Mouse (Mus musculus) cortical plate, adult 2 months (tissue): ENCODE measurements around the gene Zfp800. TPM values are rescaled to one million over a fixed set of nuclear protein-coding genes. Genes with fewer than 3 reads are reported as not detected.

Experiments
- H3K27ac ChIP-seq: fragments of 200-500 bp; 2 replicates; pipeline ENCODE4 v1.5.1; 2012; ENCODE audit warnings: low read length, control low read depth, inconsistent platforms; ENCODE audit not compliant: insufficient read depth
- H3K4me1 ChIP-seq: fragments of 200-500 bp; 2 replicates; pipeline ENCODE4 v1.6.1; 2011; ENCODE audit warnings: low read length; ENCODE audit not compliant: control insufficient read depth, insufficient read depth
- H3K4me3 ChIP-seq: fragments of 200-500 bp; 2 replicates; pipeline ENCODE4 v1.5.1; 2011; ENCODE audit warnings: mild to moderate bottlenecking, low read length, control low read depth; ENCODE audit not compliant: insufficient read depth
- CTCF ChIP-seq: fragments of 200-500 bp; IDR thresholded peaks from 2 replicates; pipeline ENCODE4 v1.5.1; 2011; ENCODE audit warnings: mild to moderate bottlenecking, control low read depth, low read length; ENCODE audit not compliant: insufficient read depth; ENCODE audit errors: extremely low read depth
- POLR2A ChIP-seq: fragments of 200-500 bp; IDR thresholded peaks from 2 replicates; pipeline ENCODE4 v1.6.1; 2011; ENCODE audit warnings: mild to moderate bottlenecking, low read length, control low read depth; ENCODE audit not compliant: insufficient read depth; ENCODE audit errors: extremely low read depth
- polyA plus RNA-seq: library from polyadenylated mRNA; depleted of rRNA; stranded (reverse); fragments of >200 nt; gene quantifications from 2 replicates; pipeline ENCODE4 v1.2.3, GENCODE M21; 2012; rRNA removed

The Zfp800 gene
- polyA plus RNA-seq, 1 experiment, result 8.1 TPM

DNA sequence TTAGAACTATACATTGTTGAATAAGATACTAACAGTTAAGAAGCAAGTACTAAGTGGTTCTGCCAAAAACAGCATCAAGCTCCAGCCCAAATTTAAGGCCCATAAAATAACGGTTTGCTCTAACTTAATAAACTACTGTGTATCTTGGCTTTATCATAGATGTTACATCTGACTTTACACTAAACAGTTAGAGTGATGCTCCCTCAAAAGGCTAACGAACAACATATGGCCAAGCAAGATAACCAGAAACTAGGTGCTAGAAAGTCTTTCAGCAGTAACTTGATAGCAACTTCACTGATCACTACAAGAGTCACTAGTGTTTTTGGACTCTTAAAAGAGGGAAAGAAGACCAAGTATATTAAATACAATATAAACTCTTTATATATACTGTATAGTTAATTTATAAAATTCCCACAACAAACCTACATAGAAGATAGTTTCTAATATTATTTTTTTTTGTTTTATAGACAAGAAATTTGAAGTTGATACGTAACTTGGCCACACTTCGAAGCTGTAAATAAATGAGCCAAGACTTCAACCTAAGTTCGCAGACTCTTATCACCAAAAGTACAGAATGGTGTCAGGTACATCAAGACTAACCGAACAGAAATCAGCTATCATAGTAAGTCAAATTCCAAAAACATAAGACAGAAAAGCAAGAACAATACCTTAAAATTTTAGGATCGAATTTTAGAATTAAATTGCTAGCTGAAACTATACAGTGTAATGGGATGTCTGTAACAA is 165.0 kb downstream of the Zfp800 start:
- H3K4me3 ChIP-seq, result no peak overlapping the region
- no peak overlapping the region for H3K27ac ChIP-seq
- no peaks in the 10 kb centered on the region for H3K4me1 ChIP-seq
- TF ChIP-seq POLR2A (no peak), CTCF (no peak)

DNA sequence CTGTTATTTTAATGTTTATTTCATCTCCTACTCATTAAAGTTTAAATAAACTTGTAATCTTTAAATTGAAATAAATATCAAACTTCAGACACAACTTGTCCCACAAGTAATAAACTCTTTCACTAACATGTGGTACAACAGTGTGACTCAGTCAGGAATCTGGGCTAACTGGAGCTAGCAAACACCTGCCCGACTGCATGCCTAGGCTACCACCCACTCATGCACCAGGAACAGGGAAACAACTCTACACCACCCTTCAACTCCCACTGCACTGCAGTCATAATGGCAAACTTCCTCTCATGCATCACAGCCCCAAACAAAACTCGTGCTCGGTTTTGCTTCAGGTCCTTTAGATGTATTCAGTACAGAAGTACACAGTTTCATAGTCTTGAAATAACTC is 169.7 kb downstream of the Zfp800 start:
- H3K27ac ChIP-seq, result no peak overlapping the region
- no peak overlapping the region for H3K4me3 ChIP-seq
- H3K4me1 ChIP-seq, result no peaks in the 10 kb centered on the region
- TF ChIP-seq CTCF, result no peak

DNA sequence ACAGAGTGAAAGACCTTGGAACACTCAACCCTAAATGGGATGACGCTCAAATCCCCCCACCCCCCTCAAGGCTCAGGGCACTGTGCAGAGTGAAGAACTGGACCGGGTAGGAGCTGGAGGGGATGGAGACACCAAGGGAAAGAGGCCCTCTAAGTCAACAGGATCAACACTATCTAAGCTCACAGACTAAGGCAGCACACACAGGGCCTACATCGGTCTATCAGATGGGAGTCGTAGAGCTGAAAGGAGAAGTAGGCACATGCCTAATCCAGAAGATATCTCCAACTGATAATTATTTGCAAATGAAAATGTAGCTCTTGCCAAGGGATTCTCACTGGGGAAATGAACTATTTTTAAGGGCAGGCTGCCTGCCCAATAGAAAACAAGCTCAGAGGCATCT is 176.8 kb downstream of the Zfp800 start:
- Histone ChIP-seq H3K4me3 (no peak overlapping the region), H3K27ac (no peak overlapping the region), H3K4me1 (no peaks in the 10 kb centered on the region)
- no peak for TF ChIP-seq CTCF
- no peak for TF ChIP-seq POLR2A

GRCm38 (mm10) chr6:28218386-28218785 is 179.4 kb downstream of the Zfp800 start:
- Histone ChIP-seq H3K4me3 (no peak overlapping the region), H3K27ac (no peak overlapping the region), H3K4me1 (no peaks in the 10 kb centered on the region; the same call in 1 of the 2 replicates)
- no peak for TF ChIP-seq CTCF
- no peak for TF ChIP-seq POLR2A

GRCm38 (mm10) chr6:28215268-28215954 is 182.4 kb downstream of the Zfp800 start:
- Histone ChIP-seq H3K4me1 (no peaks in the 10 kb centered on the region; the same call in 1 of the 2 replicates), H3K27ac (peak overlapping the region; percentile 98), H3K4me3 (peak overlapping the region; percentile 78)
- TF ChIP-seq POLR2A, result peak; percentile 29; the same call in 1 of the 2 replicates
- no peak for TF ChIP-seq CTCF

DNA sequence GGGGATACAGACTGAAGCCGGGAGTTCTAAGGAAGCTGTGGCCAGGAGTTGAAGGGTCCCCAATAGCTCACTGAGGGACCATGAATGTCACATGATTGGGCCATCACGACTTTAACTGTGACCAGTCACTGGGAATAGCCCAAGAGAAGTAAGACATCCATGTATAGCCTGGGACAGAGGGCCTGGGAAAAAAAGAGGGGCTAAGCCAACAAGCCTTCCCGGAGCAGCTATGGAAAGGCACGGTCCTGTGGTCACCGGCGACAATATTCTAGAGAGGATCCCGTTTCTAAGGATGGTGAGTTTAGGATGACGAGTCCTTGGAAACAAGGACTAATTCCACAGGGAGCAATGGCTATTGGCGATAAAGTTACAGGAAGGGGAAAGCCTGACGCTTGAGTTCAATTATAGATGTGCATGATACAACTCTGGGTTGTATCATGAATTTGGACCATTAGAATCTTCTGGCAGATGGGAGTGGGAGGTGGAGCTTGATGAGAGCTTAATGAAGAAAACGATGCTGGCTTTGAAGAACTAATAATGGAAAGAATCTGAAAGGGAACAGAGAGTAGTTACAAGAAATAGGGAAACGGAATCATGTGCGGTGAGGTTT is 183.0 kb downstream of the Zfp800 start:
- Histone ChIP-seq H3K4me1 (no peaks in the 10 kb centered on the region; the same call in 1 of the 2 replicates), H3K27ac (peak overlapping the region; percentile 98), H3K4me3 (peak overlapping the region; percentile 78)
- TF ChIP-seq POLR2A (no peak), CTCF (no peak)

- Histone ChIP-seq H3K27ac (no peak overlapping the region), H3K4me3 (no peak overlapping the region), H3K4me1 (no peaks in the 10 kb centered on the region)
- no peak for TF ChIP-seq CTCF
- TF ChIP-seq POLR2A, result no peak
Observed at GRCm38 (mm10) chr6:28203454-28203853, 194.4 kb downstream of the Zfp800 start.

- Histone ChIP-seq H3K4me1 (no peaks in the 10 kb centered on the region), H3K27ac (no peak overlapping the region), H3K4me3 (no peak overlapping the region)
- no peak for TF ChIP-seq CTCF
- TF ChIP-seq POLR2A, result no peak
Observed at GRCm38 (mm10) chr6:28202833-28203232, 195.0 kb downstream of the Zfp800 start.

DNA sequence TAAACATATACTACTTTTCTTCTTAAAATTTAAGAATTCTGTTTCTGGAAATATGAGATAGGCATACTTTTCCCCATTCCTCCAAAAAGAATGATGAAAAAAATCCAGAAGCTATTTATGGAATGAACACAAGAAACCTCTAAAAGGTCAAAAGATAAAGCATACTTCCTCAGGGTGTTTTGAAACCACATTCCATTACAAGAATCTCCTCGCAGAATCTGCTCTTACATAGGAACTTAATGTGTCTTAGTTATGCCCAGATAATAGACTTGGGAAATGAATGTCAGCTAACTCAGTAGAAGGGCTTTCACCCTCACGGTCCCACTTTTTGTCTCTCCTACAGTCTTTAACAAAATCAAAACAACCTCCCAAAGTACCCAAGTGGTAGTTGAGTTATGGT is 203.9 kb downstream of the Zfp800 start:
- H3K4me1 ChIP-seq, result no peaks in the 10 kb centered on the region
- H3K4me3 ChIP-seq, result no peak overlapping the region
- TF ChIP-seq CTCF, result no peak
- H3K27ac ChIP-seq, result no peak overlapping the region

GRCm38 (mm10) chr6:28191935-28192334 is 205.9 kb downstream of the Zfp800 start:
- TF ChIP-seq CTCF, result no peak
- TF ChIP-seq POLR2A, result no peak
- Histone ChIP-seq H3K4me3 (no peak overlapping the region), H3K27ac (no peak overlapping the region), H3K4me1 (no peaks in the 10 kb centered on the region)

Other genes starting within 250 kb of the Zfp800 start
- 414 and 415 TPM in 2 replicates for gene Arf5, start 25.6 kb upstream of the Zfp800 start, polyA plus RNA-seq
- not detected in 2 replicates for gene Fscn3, start 29.8 kb upstream of the Zfp800 start, polyA plus RNA-seq
- gene Gcc1, start 30.4 kb upstream of the Zfp800 start, polyA plus RNA-seq, result 9.5 and 9.7 TPM in 2 replicates
- 0.10 TPM in 1 of 2 replicates, not detected in the other for gene Pax4, start 51.3 kb upstream of the Zfp800 start, polyA plus RNA-seq
- gene Snd1, start 77.1 kb upstream of the Zfp800 start, polyA plus RNA-seq, result 62.1 and 73.1 TPM in 2 replicates